Mouse (Mus musculus): ENCODE results near the gene Vamp5. TPM values are rescaled to one million over a fixed set of nuclear protein-coding genes. Genes with fewer than 3 reads are reported as not detected.

Gene Vamp5
- total RNA-seq, 2 experiments from 2014 or later: 97.2 to 99.9 TPM

- peak; percentile 90 for DNase-seq
These were observed 9.9 kb upstream of the Vamp5 start, which contains the start of gene Vamp8 for GRCm38 (mm10) chr6:72389941-72390771. Gene Vamp8, minus strand, starts transcription at chr6:72390703.

GRCm38 (mm10) chr6:72389471-72389940 lies 9.2 kb upstream of the Vamp5 start:
- peak; percentile 19 for DNase-seq

GRCm38 (mm10) chr6:72388791-72389329 lies 8.6 kb upstream of the Vamp5 start:
- DNase-seq: no peak

DNA sequence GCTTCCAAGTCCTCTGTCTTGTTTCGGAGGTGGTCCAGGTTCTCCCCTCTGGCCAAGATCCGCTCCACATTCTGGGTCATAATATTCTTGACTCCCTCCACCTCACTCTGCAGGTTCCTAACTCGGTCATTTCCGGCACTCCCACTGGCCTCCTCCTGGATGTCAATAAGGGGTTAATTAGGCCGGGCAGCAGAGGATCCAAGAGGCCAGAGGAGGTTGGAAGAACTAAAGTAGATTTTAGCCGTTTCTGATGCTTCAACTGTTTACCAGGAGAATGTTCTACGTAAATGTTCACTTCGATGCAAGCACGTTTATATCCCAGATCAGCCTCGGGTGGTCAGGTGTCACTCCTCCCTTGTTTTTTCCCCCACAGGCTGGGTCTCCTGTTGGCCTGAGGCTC lies 8.0 kb upstream of the Vamp5 start:
- no peak for DNase-seq

DNA sequence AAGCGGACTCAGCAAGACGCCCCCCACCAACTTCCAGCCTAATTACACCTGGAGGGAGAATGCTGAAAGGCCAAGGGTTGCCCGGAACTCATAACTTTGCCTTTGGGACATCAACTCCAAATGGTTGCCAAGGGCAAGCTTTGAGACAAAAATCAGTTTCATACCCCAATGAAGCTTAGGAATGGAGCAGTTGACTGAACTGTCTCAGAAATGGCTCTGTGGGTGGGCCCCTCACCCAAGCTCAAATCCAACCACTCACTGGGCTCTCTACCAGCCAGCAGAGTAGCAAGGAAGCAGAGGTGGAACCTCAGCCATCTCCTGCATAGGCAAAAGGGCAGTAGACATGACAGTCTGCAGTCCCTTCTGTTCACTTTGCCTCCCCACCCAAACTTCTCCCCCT lies 7.5 kb upstream of the Vamp5 start:
- DNase-seq: no peak

DNA sequence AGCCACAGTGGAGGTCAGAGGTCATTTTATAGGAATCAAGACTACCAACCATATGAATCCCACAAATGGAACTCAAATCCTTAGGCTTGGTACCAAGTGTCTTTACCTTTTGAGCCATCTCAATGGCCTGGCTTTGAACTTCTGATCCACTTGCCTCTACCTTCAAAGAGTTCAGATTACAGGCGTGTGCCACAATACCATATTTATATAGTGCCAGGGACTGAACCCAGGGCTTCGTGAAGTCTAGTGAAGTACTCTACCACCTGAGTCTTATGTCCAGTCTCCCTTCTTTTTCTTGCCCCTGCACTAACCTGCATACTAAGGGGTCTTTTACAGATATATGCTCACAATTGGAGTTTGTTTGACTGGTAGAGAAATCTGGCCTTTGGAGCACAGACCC lies 6.3 kb upstream of the Vamp5 start:
- no peak for DNase-seq

DNA sequence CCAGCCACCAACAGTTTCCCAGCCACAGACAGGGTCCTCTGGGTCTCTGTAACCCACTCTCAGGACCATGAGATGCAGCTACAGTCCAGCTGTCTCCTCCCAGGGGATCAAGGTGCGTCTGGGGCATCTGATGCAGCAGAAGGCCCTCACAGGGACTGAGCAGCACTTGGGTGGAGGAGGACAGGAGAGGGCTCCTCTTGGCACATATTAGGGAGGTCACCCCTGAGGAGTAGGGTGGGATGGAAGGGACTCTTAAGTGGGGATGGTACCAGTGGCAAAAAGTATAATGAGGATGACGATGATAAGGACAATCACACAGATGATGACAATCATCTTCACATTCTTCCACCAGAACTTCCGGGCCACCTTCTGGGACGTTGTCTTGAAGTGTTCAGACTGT lies 5.0 kb upstream of the Vamp5 start:
- no peak for DNase-seq

- DNase-seq: no peak
These were observed 3.7 kb upstream of the Vamp5 start for GRCm38 (mm10) chr6:72383952-72384351.

GRCm38 (mm10) chr6:72383142-72383820 lies 3.0 kb upstream of the Vamp5 start:
- no peak for DNase-seq

DNA sequence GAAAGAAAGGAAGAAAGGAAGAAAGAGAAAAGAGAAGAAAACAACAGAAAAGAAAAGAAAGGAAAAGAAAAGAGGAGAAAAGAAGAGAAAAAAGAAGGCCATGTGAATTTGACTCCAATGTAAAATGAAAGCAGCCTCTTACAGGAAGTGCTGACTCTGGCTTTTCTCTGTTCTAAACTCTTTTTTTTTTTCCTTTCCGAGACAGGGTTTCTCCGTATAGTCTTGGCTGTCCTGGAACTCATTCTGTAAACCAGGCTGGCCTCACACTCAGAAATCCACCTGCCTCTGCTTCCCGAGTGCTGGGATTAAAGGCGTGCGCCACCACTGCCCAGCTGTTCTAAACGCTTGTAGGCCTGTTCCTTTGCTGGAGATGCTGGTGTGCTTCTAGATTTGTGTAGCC lies 2.2 kb upstream of the Vamp5 start:
- DNase-seq: no peak

DNA sequence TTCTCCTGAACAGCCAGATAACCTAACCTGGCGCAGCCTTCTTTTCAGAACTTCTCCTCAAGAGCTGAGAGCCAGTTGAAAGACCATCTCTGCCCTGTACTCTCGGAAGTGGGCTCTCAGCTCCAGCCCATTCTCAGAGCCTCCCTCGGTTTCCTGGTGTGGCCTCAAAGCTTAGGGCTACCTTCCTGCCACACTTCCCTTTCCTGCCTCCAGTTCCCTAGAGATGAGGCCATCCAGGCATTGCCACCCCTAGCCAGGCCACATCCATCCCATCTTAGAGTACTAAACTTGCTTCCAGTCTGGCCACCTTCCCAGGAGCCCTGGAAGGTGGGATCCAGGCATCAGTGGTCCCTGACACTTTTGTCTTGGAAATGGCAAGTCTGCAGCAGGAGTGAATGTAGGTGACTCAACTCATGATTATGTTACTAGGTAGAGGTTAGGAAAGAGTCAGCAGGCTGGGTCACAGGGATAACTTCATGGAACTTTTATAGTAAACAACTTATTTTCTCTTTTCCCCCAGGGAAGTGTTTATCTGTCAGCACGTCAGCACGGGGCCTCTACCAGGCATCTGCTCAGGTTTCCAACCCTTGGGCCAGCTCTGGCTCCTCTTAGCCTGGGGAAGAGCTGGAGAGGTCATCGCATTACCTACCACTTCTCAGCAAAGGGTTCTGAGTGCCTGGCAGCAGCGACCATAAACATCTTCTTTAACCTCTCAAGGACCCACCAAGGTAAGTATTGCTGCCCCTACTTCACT lies 714 bp downstream of the Vamp5 start:
- DNase-seq: peak; percentile 24

- no peak for DNase-seq
These were observed 1.6 kb downstream of the Vamp5 start for GRCm38 (mm10) chr6:72378510-72379234.

DNA sequence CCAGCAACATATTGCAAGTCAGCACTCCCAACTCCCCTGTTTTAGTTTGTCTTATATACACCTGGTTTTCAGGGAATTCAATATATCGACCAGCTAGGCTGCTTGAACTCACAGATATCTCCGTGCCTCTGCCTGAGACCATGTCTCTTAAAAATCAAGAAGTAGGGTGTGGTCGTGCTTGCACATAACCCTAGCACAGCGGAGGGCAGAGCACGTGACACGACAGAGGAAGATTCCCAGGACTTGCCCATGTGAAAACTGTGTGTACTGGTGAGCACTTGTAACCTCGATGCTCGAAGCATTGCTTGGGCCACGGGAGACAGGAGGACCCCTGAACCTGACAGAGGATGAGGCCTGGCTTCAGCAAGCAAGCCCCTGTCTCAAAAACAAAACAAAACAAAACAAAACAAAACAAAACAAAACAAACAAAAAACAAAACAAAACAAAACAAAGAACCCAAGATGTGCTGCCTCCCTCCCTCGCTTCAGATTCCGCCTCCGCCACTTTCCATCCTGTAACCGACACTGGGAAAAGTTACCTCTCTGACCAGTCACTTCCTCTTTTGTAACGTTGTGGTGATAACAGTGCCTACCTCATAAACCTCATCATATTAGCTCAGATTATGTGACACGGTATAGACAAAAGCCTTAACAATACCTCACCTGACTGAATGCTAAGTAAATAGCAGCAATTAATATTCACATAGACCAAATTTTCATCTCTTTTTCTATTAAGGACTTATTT lies 5.3 kb downstream of the Vamp5 start:
- DNase-seq: no peak

DNA sequence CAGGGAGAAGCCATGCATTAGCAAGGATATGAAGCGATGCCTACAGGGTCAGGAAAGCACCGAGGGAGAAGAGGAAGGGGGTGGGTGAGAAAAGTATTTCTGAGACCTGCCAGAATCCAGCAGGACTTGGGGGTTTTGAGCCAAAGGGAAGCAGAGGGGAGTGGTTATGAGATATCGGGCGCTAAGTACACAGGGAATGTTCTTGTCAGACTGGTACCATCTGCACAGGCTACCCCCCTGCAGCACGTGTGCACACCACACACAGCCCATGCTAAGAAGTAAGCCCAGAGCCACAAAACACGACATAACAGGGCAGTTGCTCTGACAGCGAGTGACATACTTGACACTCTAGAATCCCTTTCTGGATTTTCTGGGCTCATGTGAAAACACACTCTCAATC lies 6.1 kb downstream of the Vamp5 start:
- no peak for DNase-seq

DNA sequence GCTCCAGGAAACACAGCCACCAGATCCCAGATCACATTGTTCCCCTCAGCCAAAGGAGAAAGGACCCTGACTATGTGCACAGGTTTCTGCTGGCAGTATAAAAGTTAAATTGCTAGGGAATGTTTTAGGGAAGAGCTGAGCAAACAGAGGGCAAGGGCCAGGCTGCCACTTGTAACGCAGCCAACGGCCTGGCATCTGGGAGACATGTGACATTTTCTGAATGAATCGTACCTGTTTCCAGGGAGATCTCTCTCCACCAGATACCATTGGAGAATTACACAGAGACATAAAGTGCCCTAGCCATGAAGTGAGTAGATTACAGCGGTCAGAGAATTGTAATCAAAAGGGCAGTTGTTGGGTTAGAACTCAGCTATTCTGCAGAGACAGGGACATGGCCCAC lies 7.1 kb downstream of the Vamp5 start:
- no peak for DNase-seq

GRCm38 (mm10) chr6:72371571-72371970 lies 8.7 kb downstream of the Vamp5 start:
- DNase-seq: no peak

- DNase-seq: no peak
These were observed 9.1 kb downstream of the Vamp5 start for GRCm38 (mm10) chr6:72371147-72371546.

- no peak for DNase-seq
These were observed 10.2 kb downstream of the Vamp5 start for GRCm38 (mm10) chr6:72370091-72370490.

- no peak for DNase-seq
These were observed 10.7 kb downstream of the Vamp5 start for GRCm38 (mm10) chr6:72369557-72369956.

DNA sequence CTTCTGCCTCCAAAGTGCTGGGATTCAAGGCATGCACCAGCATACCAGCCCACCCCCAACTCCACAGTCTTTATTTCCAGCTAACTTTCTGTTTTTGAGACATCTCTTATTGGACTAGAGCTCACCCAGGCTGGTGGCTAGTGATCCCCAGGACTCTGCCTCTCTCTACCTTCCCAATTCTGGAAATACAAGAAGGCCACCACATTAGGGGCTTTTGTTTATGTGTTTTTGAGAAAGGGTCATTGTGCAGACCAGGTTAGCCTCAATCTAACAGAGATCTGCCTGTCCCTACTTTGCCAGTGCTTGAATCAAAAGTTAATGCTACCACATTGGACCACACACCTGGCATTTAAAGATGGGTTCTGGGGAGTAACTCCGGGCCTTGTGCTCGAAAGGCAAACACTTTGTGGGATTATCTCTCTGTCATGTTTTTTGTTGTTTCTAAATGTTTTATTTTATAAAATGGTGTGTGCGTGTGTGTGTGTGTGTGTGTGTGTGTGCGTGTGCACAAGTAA lies 12.8 kb downstream of the Vamp5 start:
- no peak for DNase-seq

All from gastrocnemius, postnatal 25 days (tissue).